Mouse (Mus musculus) kidney, embryonic 16.5 days (tissue): Measurements from ENCODE around the gene Cyth1. TPM values are rescaled to one million over a fixed set of nuclear protein-coding genes. Genes with fewer than 3 reads are reported as not detected.

ENCODE experiments used
- ATAC-seq: fragments of 200-750 bp; cut with Nextera tagmentation; 2 replicates; pipeline ENCODE4 v1.8.0; 2017; ENCODE audit warnings: moderate TSS enrichment; ENCODE audit not compliant: low FRiP score, low TSS enrichment
- H3K27ac ChIP-seq: fragments of 300-500 bp; sonication (generic); 2 replicates; pipeline ENCODE4 v1.5.1; 2014; ENCODE audit warnings: low read length
- H3K27me3 ChIP-seq: fragments of 300-500 bp; sonication (generic); 2 replicates; pipeline ENCODE4 v1.6.1; 2014; ENCODE audit warnings: low read length, control low read depth, mixed read lengths; ENCODE audit not compliant: insufficient read depth
- H3K36me3 ChIP-seq: fragments of 300-500 bp; sonication (generic); 2 replicates; pipeline ENCODE4 v1.6.1; 2014; ENCODE audit warnings: low read length, control low read depth, mixed read lengths; ENCODE audit not compliant: insufficient read depth
- H3K4me1 ChIP-seq: fragments of 300-500 bp; sonication (generic); 2 replicates; pipeline ENCODE4 v1.6.1; 2014; ENCODE audit warnings: low read length, control low read depth, mixed read lengths; ENCODE audit not compliant: insufficient read depth
- H3K4me2 ChIP-seq: fragments of 300-500 bp; sonication (generic); replicated peaks from 2 replicates; pipeline ENCODE4 v1.6.1; 2014; ENCODE audit warnings: low read depth, low read length
- H3K4me3 ChIP-seq: fragments of 300-500 bp; sonication (generic); 2 replicates; pipeline ENCODE4 v1.5.1; 2014; ENCODE audit warnings: mild to moderate bottlenecking, low read length
- H3K9ac ChIP-seq: fragments of 300-500 bp; sonication (generic); replicated peaks from 2 replicates; pipeline ENCODE4 v1.6.1; 2014; ENCODE audit warnings: low read length
- H3K9me3 ChIP-seq: fragments of 300-500 bp; sonication (generic); 2 replicates; pipeline ENCODE4 v1.6.1; 2016; ENCODE audit warnings: low read length, control low read depth
- WGBS: fragments of 180-500 bp; shearing (Covaris S2); extraction: QIAGEN DNeasy Blood & Tissue Kit; methylation state at CpG from one replicate; pipeline ENCODE4 v1.1.7; 2014; 5-methylcytosine and 5-hydroxymethylcytosine counted together
- polyA plus RNA-seq: library from polyadenylated mRNA; unstranded; fragments of >200 nt; fragmentation: Nextera tagmentation; extraction: Ambion mirVana; gene quantifications from 2 replicates; pipeline ENCODE4 v1.2.1, GENCODE M21; 2015

Gene Cyth1
- 17.9 and 18.2 TPM in 2 replicates for polyA plus RNA-seq

DNA sequence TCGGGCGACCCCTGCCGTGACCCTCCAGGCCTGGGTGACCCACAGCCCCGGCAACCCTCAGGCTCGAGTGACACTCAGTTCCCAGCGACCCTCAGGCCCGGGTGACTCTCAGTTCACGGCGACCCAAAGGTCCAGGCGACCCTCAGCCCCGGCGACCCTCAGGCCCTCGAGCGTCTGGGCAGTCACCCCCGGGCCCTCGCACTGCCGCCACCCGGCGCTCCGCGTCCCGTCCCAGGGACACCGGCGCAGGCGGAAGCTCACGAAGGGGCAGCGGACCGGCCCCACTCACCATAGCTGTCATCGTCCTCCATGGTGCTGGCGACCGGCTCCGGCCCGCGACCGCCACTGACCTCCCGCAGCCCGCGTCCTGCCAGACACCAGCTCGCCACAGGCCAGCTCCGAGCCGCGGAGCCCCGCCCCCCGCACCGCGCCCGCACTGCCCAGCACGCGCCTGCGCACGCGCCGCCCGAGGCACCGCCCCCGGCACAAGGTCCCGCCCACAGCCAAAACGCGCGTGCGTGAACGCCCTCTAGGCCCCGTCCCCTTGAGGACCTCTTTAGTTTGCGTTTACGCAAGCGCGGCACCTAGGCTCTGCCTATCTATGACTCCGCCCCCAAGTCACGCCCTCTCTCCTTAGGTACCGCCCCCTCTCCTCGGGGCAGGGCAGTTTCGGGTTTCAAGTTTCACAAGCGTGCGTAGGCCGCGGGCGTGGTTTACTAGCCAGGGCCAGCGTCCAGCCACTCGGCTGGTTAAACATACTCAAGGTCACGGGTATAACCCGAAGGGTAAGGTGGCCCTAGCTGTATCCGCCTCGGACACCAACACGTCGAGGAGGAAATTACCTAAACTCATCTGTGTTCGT is at the start of gene Cyth1:
TSS of gene Cyth1 (minus strand) at position 443 of the 862 bp plus-strand sequence.
- Histone ChIP-seq H3K4me1 (peaks cover 43% of the 10 kb centered on the region), H3K27me3 (no peaks in the 10 kb centered on the region), H3K9me3 (no peaks in the 10 kb centered on the region), H3K4me3 (peak within 1 kb of the TSS; percentile 87), H3K9ac (peak within 1 kb of the TSS; percentile 89), H3K36me3 (no peaks in the 10 kb centered on the region), H3K27ac (peak within 1 kb of the TSS; percentile 97), H3K4me2 (peak within 1 kb of the TSS; percentile 83)
- peak; percentile 96 for ATAC-seq
- under 1% methylated on average over 84 of the region's 86 CpGs for WGBS

DNA sequence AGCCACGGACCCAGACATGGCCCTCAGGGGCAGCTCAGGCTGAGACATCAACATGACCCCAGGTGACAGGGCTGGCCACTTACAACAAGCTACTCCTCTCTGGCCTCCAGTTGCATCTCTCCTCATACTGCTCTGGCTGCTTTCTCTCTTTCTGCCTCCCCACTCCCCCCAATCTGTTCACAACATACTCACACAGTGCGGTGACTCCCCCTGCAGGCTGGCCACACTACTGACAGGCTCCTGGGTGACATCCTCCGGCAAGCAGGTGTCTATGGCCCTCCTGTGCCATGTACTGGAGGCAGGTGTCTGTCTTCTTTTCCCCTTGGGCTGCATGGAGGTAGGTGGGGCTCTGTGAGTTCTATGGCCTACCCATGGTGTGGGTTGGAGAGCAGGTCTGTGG is 49.6 kb upstream of the Cyth1 start:
- no peak overlapping the region for H3K4me3 ChIP-seq
- no peak overlapping the region for H3K9ac ChIP-seq
- no peaks in the 10 kb centered on the region for H3K9me3 ChIP-seq
- H3K27ac ChIP-seq: no peak overlapping the region
- H3K4me1 ChIP-seq: no peaks in the 10 kb centered on the region
- ATAC-seq: no peak
- H3K4me2 ChIP-seq: no peak overlapping the region
- WGBS: 86% methylated on average over 3 of the region's 3 CpGs
- H3K27me3 ChIP-seq: no peaks in the 10 kb centered on the region
- peaks cover 6% of the 10 kb centered on the region; the same call in 1 of the 2 replicates for H3K36me3 ChIP-seq

DNA sequence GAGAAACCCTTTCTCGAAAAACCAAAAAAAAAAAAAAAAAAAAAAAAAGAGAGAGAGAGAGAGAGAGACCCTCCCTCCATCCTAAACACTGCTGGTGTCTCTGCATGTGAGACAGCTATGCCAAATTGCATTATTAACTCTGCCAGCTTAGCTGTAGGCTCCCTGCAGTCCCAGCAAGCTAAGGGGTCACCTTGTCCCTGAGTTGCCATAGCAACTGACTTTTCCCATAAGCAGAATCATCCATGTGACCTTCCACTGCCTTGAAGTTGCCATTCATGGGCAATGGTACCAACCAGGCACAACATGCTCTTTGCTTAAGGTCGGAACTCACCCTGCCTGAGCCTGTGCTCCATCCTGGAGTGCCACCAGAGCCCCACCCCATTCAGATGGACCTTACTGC is 46.6 kb upstream of the Cyth1 start:
- peaks cover 4% of the 10 kb centered on the region for H3K4me1 ChIP-seq
- no peak overlapping the region for H3K4me3 ChIP-seq
- ATAC-seq: no peak
- WGBS: 90% methylated on average over 1 of the region's 2 CpGs
- no peak overlapping the region for H3K9ac ChIP-seq
- H3K4me2 ChIP-seq: no peak overlapping the region
- H3K36me3 ChIP-seq: no peaks in the 10 kb centered on the region
- H3K9me3 ChIP-seq: no peaks in the 10 kb centered on the region
- no peaks in the 10 kb centered on the region for H3K27me3 ChIP-seq
- no peak overlapping the region for H3K27ac ChIP-seq

DNA sequence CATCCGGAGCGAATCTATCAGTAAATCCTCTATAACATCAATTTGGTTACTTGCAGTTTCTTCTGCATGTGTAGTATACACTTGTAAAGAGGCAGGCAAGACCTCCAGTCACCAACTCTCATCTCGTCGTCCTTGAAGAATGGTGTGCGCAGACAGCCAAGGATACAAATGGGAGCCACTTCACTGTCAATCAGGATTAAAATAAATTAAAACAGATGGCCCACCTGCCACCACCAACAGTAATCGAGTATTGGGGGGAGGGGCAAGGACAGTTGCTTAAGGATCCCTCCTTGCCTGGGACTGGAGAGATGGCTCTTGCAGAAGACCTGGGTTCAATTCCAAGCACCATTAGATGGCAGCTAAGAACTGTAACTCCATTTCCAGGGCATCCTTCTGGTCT is 44.3 kb upstream of the Cyth1 start:
- WGBS: 78% methylated on average over 6 of the region's 6 CpGs
- no peak overlapping the region for H3K27ac ChIP-seq
- H3K4me3 ChIP-seq: no peak overlapping the region
- ATAC-seq: no peak
- no peak overlapping the region for H3K9ac ChIP-seq
- H3K27me3 ChIP-seq: no peaks in the 10 kb centered on the region
- H3K4me2 ChIP-seq: no peak overlapping the region
- no peaks in the 10 kb centered on the region for H3K9me3 ChIP-seq
- H3K4me1 ChIP-seq: peaks cover 15% of the 10 kb centered on the region
- H3K36me3 ChIP-seq: no peaks in the 10 kb centered on the region

DNA sequence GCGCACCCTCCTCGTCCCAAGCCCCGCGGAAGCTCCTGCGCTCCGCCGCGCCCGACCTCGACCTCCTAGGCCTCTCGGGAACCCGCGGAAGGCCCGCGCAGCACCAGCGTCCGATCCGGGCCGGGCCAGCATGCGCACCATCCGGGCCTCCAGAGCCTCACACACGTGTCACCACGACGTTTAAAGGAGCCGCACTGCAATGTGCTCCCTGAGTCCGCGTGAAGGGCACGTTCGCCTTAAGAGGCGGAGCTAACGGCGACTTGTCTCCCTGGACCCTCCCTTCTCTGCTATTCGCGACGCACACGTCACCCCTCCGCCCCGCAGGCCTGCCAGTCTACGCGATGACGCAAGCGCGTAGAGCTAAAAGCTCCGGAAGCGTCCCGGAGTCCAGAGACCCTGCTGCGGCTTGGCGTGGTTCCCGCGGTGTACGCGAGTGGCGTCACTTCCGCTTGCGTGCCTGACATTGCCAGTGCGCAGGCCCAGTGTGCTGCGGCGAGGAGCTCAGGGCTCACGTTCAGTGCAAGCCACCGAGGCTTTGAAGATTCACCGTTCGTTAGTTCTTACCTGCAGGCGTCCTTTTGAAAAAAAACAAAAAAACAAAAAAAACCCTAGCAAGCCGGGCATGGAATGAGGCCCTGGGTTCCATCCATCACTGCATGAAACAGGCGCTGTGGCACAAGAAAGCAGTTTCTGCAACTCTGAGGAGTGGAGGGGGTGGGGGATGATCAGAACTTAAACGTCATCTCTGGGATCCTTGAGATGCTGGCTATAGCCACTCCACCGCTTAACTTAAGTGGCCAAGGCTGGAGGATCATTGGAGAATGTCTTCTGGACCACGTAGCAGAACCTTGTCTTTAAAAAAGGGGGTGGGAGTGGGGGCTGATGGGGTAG is 41.9 kb upstream of the Cyth1 start, which contains the start of gene Usp36:
TSS of gene Usp36 (minus strand) at position 246 of the 891 bp plus-strand sequence.
- H3K27ac ChIP-seq: peak within 1 kb of the TSS; percentile 91
- peaks cover 15% of the 10 kb centered on the region for H3K4me1 ChIP-seq
- no peaks in the 10 kb centered on the region for H3K9me3 ChIP-seq
- ATAC-seq: peak; percentile 99
- H3K36me3 ChIP-seq: peaks cover 15% of the 10 kb centered on the region
- H3K4me2 ChIP-seq: peak within 1 kb of the TSS; percentile 94
- no peaks in the 10 kb centered on the region for H3K27me3 ChIP-seq
- H3K4me3 ChIP-seq: peak within 1 kb of the TSS; percentile 92
- WGBS: 1% methylated on average over 68 of the region's 68 CpGs
- H3K9ac ChIP-seq: peak within 1 kb of the TSS; percentile 91

DNA sequence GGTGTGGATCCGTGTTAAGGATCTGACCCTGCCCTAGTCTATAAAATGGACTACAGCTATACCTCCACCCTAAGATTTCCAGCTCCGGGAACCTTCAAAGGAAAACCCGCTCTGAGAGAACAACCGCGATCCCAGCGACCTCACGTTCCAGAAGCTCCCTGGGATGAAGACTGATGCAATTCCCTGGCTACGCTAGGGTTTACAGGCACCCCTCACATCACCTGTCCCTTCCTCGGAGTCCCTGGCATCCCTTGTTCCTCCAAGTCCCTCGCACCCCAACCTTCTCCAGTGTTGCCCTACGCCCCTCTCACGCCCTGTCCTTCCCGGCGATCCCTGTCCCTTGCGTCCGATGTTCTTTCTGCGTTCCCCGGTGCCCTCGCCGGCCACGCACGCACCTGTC is 41.2 kb upstream of the Cyth1 start:
- peak overlapping the region; percentile 72 for H3K4me2 ChIP-seq
- peak overlapping the region; percentile 92 for H3K4me3 ChIP-seq
- no peak; the same call in 1 of the 2 replicates for ATAC-seq
- peak overlapping the region; percentile 91 for H3K9ac ChIP-seq
- peaks cover 22% of the 10 kb centered on the region for H3K36me3 ChIP-seq
- H3K4me1 ChIP-seq: peaks cover 15% of the 10 kb centered on the region
- no peaks in the 10 kb centered on the region for H3K27me3 ChIP-seq
- WGBS: 0% methylated on average over 22 of the region's 22 CpGs
- peak overlapping the region; percentile 80 for H3K27ac ChIP-seq
- H3K9me3 ChIP-seq: no peaks in the 10 kb centered on the region

DNA sequence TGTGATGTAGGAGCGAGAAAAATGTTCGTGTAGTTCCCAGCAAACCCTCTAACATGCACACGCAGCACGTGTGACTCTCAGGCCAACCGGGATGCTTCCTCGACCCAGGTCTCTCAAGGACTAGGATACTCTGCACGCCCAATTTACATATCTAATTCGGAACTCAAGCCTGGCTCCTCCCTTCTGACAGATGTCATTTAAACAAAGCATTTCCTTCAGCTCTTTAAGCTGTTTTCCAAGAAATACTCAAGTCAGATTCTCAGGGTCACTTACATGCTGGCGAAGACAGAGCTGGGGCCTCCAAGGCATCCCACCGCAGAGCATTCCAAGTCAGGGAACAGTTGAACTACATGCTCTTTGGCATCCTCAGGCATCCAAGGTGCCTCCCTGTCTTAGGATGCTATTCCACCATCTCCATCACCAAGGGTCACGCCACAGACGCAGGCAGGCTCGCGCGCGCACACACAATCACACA is 40.7 kb upstream of the Cyth1 start:
- Histone ChIP-seq H3K27ac (peak overlapping the region; percentile 80), H3K36me3 (peaks cover 26% of the 10 kb centered on the region), H3K4me1 (peaks cover 15% of the 10 kb centered on the region), H3K9ac (peak overlapping the region; percentile 91), H3K4me2 (peak overlapping the region; percentile 72), H3K4me3 (peak overlapping the region; percentile 92), H3K27me3 (no peaks in the 10 kb centered on the region), H3K9me3 (no peaks in the 10 kb centered on the region)
- ATAC-seq: no peak
- WGBS: under 1% methylated on average over 16 of the region's 16 CpGs

DNA sequence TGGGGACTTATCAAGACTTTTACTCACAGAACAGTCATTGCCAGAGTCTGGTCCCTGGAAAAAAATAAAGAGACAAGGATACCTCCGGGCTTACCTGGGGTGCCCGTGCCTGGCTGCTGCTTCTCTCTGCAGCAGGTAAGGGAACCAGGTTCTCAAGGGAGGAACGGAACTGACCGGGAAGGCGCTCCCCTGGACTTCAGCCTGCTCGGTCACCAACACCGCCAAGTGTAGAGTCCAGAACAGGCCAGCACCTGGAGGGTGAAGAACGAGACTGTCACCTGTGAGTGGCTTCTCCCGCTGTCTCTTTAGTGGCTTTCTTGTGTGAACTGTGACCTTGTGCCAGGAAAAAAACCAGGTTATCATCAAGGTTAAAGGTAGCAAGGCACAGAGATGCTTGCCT is 39.2 kb upstream of the Cyth1 start:
- Histone ChIP-seq H3K4me1 (peaks cover 15% of the 10 kb centered on the region), H3K27ac (no peak overlapping the region), H3K4me3 (no peak overlapping the region), H3K36me3 (peaks cover 41% of the 10 kb centered on the region), H3K9me3 (no peaks in the 10 kb centered on the region), H3K9ac (no peak overlapping the region), H3K4me2 (no peak overlapping the region), H3K27me3 (no peaks in the 10 kb centered on the region)
- ATAC-seq: no peak
- WGBS: 96% methylated on average over 9 of the region's 9 CpGs

DNA sequence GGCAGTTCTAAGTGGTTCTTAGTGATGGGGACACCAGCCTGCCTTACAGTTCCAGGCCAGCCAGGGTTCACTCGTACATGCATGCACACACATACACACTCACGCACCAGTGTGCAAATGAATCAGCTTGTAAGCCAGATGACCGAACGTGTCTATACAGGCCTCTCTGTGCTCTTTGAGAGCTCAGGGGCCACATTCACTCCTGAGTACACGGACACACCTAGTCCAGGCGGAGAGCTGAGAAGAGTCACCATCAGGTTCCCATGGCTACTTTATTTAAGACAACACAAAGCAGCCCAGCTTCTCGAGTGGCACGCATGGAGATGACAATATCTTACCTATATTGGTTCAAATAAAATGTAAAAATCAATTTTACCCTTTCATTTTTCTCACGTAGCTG is 38.0 kb upstream of the Cyth1 start:
- no peak overlapping the region for H3K9ac ChIP-seq
- peaks cover 15% of the 10 kb centered on the region for H3K4me1 ChIP-seq
- H3K4me3 ChIP-seq: no peak overlapping the region
- no peaks in the 10 kb centered on the region for H3K27me3 ChIP-seq
- 94% methylated on average over 9 of the region's 9 CpGs for WGBS
- no peaks in the 10 kb centered on the region for H3K9me3 ChIP-seq
- peaks cover 53% of the 10 kb centered on the region for H3K36me3 ChIP-seq
- no peak overlapping the region for H3K27ac ChIP-seq
- H3K4me2 ChIP-seq: no peak overlapping the region
- ATAC-seq: no peak
